Mouse (Mus musculus): ENCODE measurements around the gene Wdr35.

DNA sequence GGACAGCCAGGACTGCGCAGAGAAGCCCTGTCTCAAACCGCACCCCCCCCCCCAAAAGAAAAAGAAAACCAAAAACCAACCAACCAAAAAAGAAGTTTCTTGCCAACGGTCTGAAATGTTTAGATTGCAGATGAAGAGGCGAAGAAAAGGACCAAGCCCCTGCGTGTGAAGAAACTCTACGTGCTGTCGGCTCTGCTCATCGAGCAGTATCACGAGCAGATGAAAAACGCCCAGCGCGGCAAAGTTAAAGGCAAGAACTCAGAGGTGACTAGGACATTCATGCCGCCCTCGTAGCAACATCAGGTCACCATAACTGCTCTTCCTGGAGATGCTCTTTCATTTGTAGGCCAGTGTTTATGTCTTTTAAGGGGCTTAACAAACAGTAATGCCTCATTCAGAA lies 50.4 kb downstream of the Wdr35 start:
- TF ChIP-seq POLR2A (IDR thresholded peaks at IDR 0.05; ENCODE audit: borderline replicate concordance, extremely low read depth, insufficient read depth, insufficient read length, poor library complexity, severe bottlenecking) (no peak), CTCF (IDR thresholded peaks at IDR 0.05; ENCODE audit: borderline replicate concordance, extremely low read depth, insufficient read depth, insufficient read length) (no peak)

Measured in brain, embryonic 14.5 days (tissue).